Mouse (Mus musculus) heart, adult 2 months (tissue): ENCODE data around the gene Aqp5. TPM values are rescaled to one million over a fixed set of nuclear protein-coding genes. Genes with fewer than 3 reads are reported as not detected.

ENCODE experiments used
- DNase-seq, 2 experiments: peaks; one replicate each; pipeline ENCODE4 v3.0.0; 2021
- H3K27ac ChIP-seq: fragments of 200-600 bp; 2 replicates; pipeline ENCODE4 v1.8.1; 2022
- H3K27me3 ChIP-seq: fragments of 200-500 bp; 2 replicates; pipeline ENCODE4 v1.6.1; 2012; ENCODE audit warnings: mild to moderate bottlenecking, low read length, inconsistent platforms, mixed read lengths; ENCODE audit not compliant: control insufficient read depth, insufficient read depth
- H3K36me3 ChIP-seq: fragments of 200-500 bp; 2 replicates; pipeline ENCODE4 v1.6.1; 2012; ENCODE audit warnings: low read length, inconsistent platforms; ENCODE audit not compliant: control insufficient read depth, insufficient read depth
- H3K4me1 ChIP-seq: fragments of 200-500 bp; 2 replicates; pipeline ENCODE4 v1.6.1; 2011; ENCODE audit warnings: low read length; ENCODE audit not compliant: control insufficient read depth, insufficient read depth
- H3K4me3 ChIP-seq: fragments of 200-600 bp; 2 replicates; pipeline ENCODE4 v1.8.1; 2022
- H3K79me2 ChIP-seq: fragments of 200-500 bp; replicated peaks from 2 replicates; pipeline ENCODE4 v1.6.1; 2012; ENCODE audit warnings: mild to moderate bottlenecking, inconsistent platforms, low read length, moderate library complexity, mixed read lengths; ENCODE audit not compliant: control insufficient read depth, insufficient read depth
- H3K9ac ChIP-seq: fragments of 200-500 bp; 2 replicates; pipeline ENCODE4 v1.6.1; 2012; ENCODE audit warnings: low read depth, mild to moderate bottlenecking, control low read depth, inconsistent platforms, low read length, mixed read lengths
- CTCF ChIP-seq: fragments of 200-600 bp; IDR thresholded peaks from 2 replicates; pipeline ENCODE4 v1.8.1; 2022; ENCODE audit warnings: antibody characterized with exemption, mild to moderate bottlenecking, moderate library complexity
- EP300 ChIP-seq: fragments of 200-500 bp; IDR thresholded peaks from 2 replicates; pipeline ENCODE4 v1.6.1; 2011; ENCODE audit warnings: low read depth, low read length, control low read depth; ENCODE audit not compliant: insufficient read depth
- POLR2A ChIP-seq: fragments of 200-500 bp; IDR thresholded peaks from 2 replicates; pipeline ENCODE4 v1.6.1; 2011; ENCODE audit warnings: mild to moderate bottlenecking, low read depth, low read length, control low read depth; ENCODE audit not compliant: insufficient read depth
- WGBS: fragments of 180-500 bp; shearing (Covaris S2); methylation state at CpG from one replicate; pipeline ENCODE4 v1.1.7; 2018; 5-methylcytosine and 5-hydroxymethylcytosine counted together
- intact Hi-C: fragments of 180-260 bp; cut with DNase I; formaldehyde crosslinking; loops from one replicate; pipeline ENCODE4 v1.15.1; 2025
- polyA plus RNA-seq: library from polyadenylated mRNA; depleted of rRNA; stranded (reverse); fragments of >200 nt; gene quantifications from 2 replicates; pipeline ENCODE4 v1.2.3, GENCODE M21; 2012; rRNA removed
- total RNA-seq, 2 experiments: library from RNA; stranded (reverse); gene quantifications; 2 replicates each; pipeline ENCODE4 v1.2.3; 2021

Aqp5 gene
- total and polyA plus RNA-seq, 3 experiments, result 0.42 to 7.2 TPM; not detected in 1

- Histone ChIP-seq H3K4me3 (no peak overlapping the region), H3K36me3 (no peaks in the 10 kb centered on the region), H3K27ac (no peak overlapping the region), H3K79me2 (no peaks in the 10 kb centered on the region), H3K27me3 (no peaks in the 10 kb centered on the region), H3K4me1 (no peaks in the 10 kb centered on the region), H3K9ac (no peak overlapping the region)
- intact Hi-C loops, result loop anchor here (5.0 kb wide), 1 partner anchor 33 kb away; no protein-coding TSS in a partner anchor
- DNase-seq, result no peak
- no peak for TF ChIP-seq CTCF
- TF ChIP-seq EP300, result no peak
- no peak for TF ChIP-seq POLR2A
- 90% methylated on average over 7 of the region's 7 CpGs for WGBS
Observed at GRCm38 (mm10) chr15:99634702-99635101, 44.1 kb downstream of the Aqp5 start.

DNA sequence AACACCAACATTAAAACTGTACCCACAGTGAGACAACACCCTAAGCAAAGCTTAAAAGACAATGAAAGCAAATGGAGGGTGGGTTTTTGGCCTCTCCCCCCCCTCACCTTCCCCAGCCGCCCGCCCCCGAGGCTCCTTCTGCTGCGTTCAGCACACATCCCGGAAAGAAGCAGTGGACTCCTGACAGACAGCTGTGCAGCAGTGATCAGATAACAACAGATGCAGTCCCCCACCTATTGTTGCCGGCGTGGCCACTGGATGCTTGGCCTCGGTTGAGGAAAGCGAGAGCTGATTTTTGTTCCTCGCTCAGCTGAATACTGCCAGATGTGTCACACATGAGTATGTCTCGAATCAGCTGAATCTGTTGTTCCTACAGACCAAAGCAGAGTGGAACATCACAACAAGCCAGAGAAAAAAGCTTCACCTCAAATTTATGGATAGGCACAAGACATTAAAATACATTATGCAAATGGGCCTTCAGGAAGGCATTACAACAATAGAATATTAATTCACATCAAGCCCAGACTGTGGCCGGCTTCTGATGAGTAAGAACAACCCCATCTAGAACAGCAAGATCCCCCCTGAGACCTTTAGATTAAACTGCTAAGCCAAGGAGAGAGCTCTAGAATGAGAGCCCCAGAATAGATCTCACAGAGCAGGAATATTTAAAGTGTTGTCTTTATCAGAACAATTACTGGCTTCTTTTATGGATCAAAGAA is 47.0 kb downstream of the Aqp5 start:
- DNase-seq, result no peak
- Histone ChIP-seq H3K27ac (no peak overlapping the region), H3K27me3 (no peaks in the 10 kb centered on the region), H3K4me3 (no peak overlapping the region), H3K4me1 (no peaks in the 10 kb centered on the region), H3K36me3 (no peaks in the 10 kb centered on the region), H3K79me2 (no peaks in the 10 kb centered on the region), H3K9ac (no peak overlapping the region)
- 89% methylated on average over 12 of the region's 12 CpGs for WGBS
- TF ChIP-seq CTCF (no peak), POLR2A (no peak), EP300 (no peak)
- intact Hi-C loops, result no loop called here

GRCm38 (mm10) chr15:99638124-99638485 is 47.5 kb downstream of the Aqp5 start:
- Histone ChIP-seq H3K36me3 (no peaks in the 10 kb centered on the region), H3K9ac (no peak overlapping the region), H3K27me3 (no peaks in the 10 kb centered on the region), H3K4me3 (no peak overlapping the region), H3K27ac (no peak overlapping the region), H3K79me2 (no peaks in the 10 kb centered on the region), H3K4me1 (no peaks in the 10 kb centered on the region)
- no peak for DNase-seq
- no peak for TF ChIP-seq CTCF
- no peak for TF ChIP-seq EP300
- TF ChIP-seq POLR2A, result no peak
- intact Hi-C loops, result no loop called here
- 87% methylated on average over 5 of the region's 5 CpGs for whole genome bisulfite sequencing

GRCm38 (mm10) chr15:99642622-99643021 is 52.0 kb downstream of the Aqp5 start:
- Histone ChIP-seq H3K36me3 (no peaks in the 10 kb centered on the region), H3K27ac (no peak overlapping the region), H3K4me3 (no peak overlapping the region), H3K27me3 (no peaks in the 10 kb centered on the region), H3K9ac (no peak overlapping the region), H3K4me1 (no peaks in the 10 kb centered on the region), H3K79me2 (peaks cover 3% of the 10 kb centered on the region; the same call in 1 of the 2 replicates)
- no peak for TF ChIP-seq CTCF
- no peak for TF ChIP-seq EP300
- TF ChIP-seq POLR2A, result no peak
- 64% methylated on average over 6 of the region's 6 CpGs for WGBS
- intact Hi-C loops, result no loop called here
- no peak for DNase-seq

DNA sequence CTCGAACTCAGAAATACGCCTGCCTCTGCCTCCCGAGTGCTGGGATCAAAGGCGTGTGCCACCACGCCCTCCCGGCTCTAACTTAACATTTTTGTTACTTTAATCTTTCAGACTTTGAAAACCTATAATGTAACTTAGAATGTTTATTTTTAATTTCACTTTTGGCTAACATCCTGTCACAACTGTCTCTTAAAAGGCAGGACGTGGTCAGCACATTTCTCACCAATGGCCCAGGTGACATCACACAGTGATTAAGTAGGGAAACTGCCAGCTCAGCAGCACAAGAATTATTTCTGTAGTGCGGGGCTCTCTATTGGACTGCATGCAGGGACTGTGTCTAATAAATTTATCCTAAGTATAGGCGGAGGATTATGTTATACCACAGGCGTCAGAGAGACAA is 53.2 kb downstream of the Aqp5 start:
- H3K4me1 ChIP-seq, result no peaks in the 10 kb centered on the region
- H3K27ac ChIP-seq, result no peak overlapping the region
- no peak overlapping the region for H3K9ac ChIP-seq
- H3K4me3 ChIP-seq, result no peak overlapping the region
- peaks cover 3% of the 10 kb centered on the region; the same call in 1 of the 2 replicates for H3K79me2 ChIP-seq
- no peak for DNase-seq
- 86% methylated on average over 10 of the region's 10 CpGs for WGBS
- intact Hi-C loops, result no loop called here
- no peak for TF ChIP-seq CTCF
- TF ChIP-seq POLR2A, result no peak
- TF ChIP-seq EP300, result no peak
- no peaks in the 10 kb centered on the region for H3K36me3 ChIP-seq
- H3K27me3 ChIP-seq, result no peaks in the 10 kb centered on the region

Other genes with a start within 250 kb of the Aqp5 start
- 10 to 100 TPM; 14.6 to 18.1 TPM for gene Fmnl3, start 220.3 kb upstream of the Aqp5 start, total RNA-seq
- gene Fmnl3, start 220.3 kb upstream of the Aqp5 start, polyA plus RNA-seq, result 18.6 and 29.3 TPM in 2 replicates
- gene Tmbim6, start 197.9 kb upstream of the Aqp5 start, total RNA-seq, result 100 to 1,000 TPM; 207 to 253 TPM
- 334 and 409 TPM in 2 replicates for gene Tmbim6, start 197.9 kb upstream of the Aqp5 start, polyA plus RNA-seq
- 1 to 10 TPM; 4.2 to 5.2 TPM for gene Nckap5l, start 133.0 kb upstream of the Aqp5 start, total RNA-seq
- 3.5 and 4.5 TPM in 2 replicates for gene Nckap5l, start 133.0 kb upstream of the Aqp5 start, polyA plus RNA-seq
- gene Bcdin3d, start 116.1 kb upstream of the Aqp5 start, total RNA-seq, result 1 to 10 TPM; 2.5 to 3.1 TPM
- gene Bcdin3d, start 116.1 kb upstream of the Aqp5 start, polyA plus RNA-seq, result 4.2 and 4.3 TPM in 2 replicates
- under 1 TPM; 0.07 to 0.39 TPM for gene Faim2, start 62.6 kb upstream of the Aqp5 start, total RNA-seq
- gene Faim2, start 62.6 kb upstream of the Aqp5 start, polyA plus RNA-seq, result 0.26 and 0.53 TPM in 2 replicates
- gene Aqp2, start 11.7 kb upstream of the Aqp5 start, total RNA-seq, result under 1 TPM in 1 of 2 experiments, not detected in 1; 0.34 TPM
- gene Aqp2, start 11.7 kb upstream of the Aqp5 start, polyA plus RNA-seq, result 0.23 and 0.26 TPM in 2 replicates
- under 1 TPM; 0.18 to 0.27 TPM for gene Aqp6, start 10.6 kb downstream of the Aqp5 start, total RNA-seq
- gene Aqp6, start 10.6 kb downstream of the Aqp5 start, polyA plus RNA-seq, result 0.08 and 0.18 TPM in 2 replicates
- 1 to 10 TPM; 1.5 to 1.9 TPM for gene Racgap1, start 60.9 kb downstream of the Aqp5 start, total RNA-seq
- gene Racgap1, start 60.9 kb downstream of the Aqp5 start, polyA plus RNA-seq, result 1.6 and 2.0 TPM in 2 replicates
- gene Asic1, start 79.6 kb downstream of the Aqp5 start, total RNA-seq, result under 1 TPM; 0.42 to 0.50 TPM
- 1.3 TPM in 2 replicates for gene Asic1, start 79.6 kb downstream of the Aqp5 start, polyA plus RNA-seq
- gene Smarcd1, start 111.3 kb downstream of the Aqp5 start, total RNA-seq, result 10 to 100 TPM; 20.1 to 20.6 TPM
- gene Smarcd1, start 111.3 kb downstream of the Aqp5 start, polyA plus RNA-seq, result 39.0 and 58.0 TPM in 2 replicates
- 1 to 10 TPM; 3.7 to 4.1 TPM for gene Gm17349, start 114.7 kb downstream of the Aqp5 start, total RNA-seq
- gene Gm17349, start 114.7 kb downstream of the Aqp5 start, polyA plus RNA-seq, result not detected in 2 replicates
- 10 to 100 TPM; 51.4 to 64.6 TPM for gene Gpd1, start 126.7 kb downstream of the Aqp5 start, total RNA-seq
- gene Gpd1, start 126.7 kb downstream of the Aqp5 start, polyA plus RNA-seq, result 125 and 177 TPM in 2 replicates
- gene Cox14, start 134.8 kb downstream of the Aqp5 start, total RNA-seq, result 100 to 1,000 TPM; 215 to 236 TPM
- gene Cox14, start 134.8 kb downstream of the Aqp5 start, polyA plus RNA-seq, result 326 and 358 TPM in 2 replicates
- gene Cers5, start 182.1 kb downstream of the Aqp5 start, total RNA-seq, result 10 to 100 TPM; 17.4 to 17.9 TPM
- gene Cers5, start 182.1 kb downstream of the Aqp5 start, polyA plus RNA-seq, result 21.6 and 27.9 TPM in 2 replicates